Mouse (Mus musculus): Measurements from ENCODE around the gene Rcc1.

Gene Rcc1

DNA sequence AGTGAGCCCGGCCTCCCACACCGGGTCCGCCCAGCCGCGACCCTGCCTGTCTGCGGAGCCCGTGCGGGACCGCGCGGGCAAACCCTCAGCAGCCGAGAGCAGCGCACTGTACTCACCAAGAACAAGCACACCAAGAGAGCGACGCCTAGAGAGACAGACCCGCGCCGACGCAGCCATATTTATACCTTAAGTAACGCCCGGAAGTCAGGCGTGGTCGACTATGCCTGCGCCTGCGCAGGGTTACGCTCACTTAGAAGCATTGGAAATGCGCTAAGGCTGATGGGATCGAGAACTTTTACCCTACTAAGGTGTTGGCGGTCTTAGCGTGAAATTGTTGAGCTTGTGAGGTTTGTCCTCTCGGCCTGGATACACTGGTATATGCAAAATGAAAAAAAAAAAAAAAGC lies at the start of gene Rcc1:
Gene Rcc1 (minus strand): TSS at position 125 of the 405 bp plus-strand sequence.
- DNase-seq: peak; percentile 94

DNA sequence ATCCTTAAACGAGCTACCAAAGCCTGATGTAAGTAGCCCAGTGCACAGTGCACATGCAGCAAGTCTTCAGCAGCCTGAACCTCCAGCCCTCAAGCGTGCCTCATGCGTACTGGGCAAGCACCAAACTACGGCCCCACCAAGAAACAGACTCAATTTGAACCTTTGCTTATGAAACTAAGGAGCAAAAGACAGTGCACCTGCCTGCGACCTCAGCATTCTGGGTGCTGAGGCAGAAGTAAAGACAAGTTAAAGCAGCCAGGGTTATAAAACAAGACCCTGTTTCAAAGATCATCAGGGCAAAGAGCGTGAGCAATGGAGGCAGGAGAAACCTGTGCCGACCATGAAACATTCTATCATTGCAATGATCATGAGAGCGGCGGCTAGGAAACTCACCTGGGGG lies 47.6 kb upstream of the Rcc1 start:
- no peak for DNase-seq

DNA sequence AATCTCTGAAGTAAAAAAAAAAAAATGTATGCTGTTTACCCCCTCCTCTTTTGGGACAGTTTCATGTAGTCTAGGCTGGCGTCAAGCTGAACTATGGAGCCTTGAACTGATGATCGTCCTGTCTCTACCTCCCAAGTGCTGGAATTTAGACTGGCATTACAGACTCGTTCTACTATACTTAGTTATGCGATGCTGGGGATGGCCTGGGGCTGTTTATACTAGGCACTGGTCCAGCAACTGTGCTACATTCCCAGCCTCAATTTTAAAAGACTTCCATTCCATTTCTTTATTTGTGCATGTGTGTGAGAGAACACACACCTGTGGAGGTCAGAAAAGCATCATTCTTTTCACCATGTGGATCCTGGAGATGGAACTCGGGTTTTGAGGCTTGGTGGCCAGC lies 45.5 kb upstream of the Rcc1 start:
- peak in 1 of 2 experiments; percentile 35 for DNase-seq

DNA sequence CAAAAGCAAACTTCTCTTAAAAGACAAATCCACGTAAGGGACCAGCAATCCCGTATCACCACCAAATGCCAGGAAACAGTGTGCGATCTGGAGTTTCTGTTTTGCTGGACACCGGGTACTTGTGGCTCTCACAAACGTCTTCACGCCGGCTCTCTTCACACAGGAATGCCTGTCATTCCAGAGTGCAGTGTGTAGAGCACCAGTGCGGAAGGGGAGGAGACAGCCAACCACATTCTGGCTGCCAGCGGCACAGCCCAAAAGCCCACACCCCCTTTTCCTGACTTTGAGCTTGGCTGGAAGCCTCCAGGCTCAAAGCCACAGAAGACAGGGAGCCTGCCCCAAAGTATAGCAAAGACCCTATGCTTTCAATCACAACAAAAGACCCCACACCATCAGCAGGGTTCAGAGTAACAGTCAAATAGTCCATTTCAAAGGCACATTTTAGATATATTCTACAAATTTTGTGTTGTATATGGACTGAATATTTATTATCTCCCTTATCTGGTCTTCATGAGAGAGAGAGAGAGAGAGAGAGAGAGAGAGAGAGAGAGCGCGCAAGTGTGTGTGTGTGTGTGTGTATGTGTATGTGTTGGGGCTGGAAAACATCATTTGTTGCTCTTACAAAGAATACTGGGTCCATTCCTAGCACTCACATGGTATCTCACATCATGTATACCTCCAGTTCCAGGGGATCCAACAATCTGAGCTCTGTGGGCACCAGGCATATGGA lies 44.8 kb upstream of the Rcc1 start:
- peak; percentile 83 to 90 for DNase-seq

DNA sequence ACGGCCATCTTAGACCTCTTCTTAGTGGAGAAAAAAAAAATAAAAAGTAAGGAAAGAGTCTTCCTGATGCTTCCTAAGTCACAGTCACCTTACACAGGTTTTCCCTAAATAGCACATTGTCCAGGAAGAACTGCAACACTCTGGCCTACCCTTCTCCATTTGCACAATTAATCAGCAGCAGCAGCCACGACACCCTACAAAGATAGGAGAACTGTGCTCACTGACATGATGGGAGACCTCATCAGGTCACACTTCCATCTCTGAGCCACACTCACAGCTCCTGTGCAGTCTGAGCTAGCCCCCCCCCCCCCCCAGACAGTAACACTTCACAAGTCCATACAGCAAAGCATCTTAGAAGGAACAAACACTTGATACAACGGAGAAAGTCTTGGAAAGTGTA lies 43.7 kb upstream of the Rcc1 start:
- DNase-seq: no peak

DNA sequence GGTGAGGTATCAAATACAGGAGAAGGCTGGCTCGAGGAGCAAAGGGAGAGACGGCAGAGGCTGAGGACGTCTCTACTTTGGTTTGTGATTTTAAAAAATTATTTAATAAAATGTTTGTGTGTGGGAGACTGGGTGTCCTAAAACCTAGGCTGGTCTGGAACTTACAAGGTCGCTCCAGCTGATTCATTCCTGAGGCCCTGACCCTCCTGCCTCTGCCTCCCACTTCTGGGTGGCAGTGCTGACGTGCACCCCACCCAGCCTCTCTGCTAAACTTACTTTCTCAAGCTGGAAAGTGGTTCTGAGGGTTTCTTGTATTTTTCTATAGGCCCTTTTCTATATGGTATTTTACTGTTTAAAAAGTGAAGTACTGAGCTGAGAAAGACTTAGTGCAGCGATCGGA lies 42.8 kb upstream of the Rcc1 start:
- no peak for DNase-seq

DNA sequence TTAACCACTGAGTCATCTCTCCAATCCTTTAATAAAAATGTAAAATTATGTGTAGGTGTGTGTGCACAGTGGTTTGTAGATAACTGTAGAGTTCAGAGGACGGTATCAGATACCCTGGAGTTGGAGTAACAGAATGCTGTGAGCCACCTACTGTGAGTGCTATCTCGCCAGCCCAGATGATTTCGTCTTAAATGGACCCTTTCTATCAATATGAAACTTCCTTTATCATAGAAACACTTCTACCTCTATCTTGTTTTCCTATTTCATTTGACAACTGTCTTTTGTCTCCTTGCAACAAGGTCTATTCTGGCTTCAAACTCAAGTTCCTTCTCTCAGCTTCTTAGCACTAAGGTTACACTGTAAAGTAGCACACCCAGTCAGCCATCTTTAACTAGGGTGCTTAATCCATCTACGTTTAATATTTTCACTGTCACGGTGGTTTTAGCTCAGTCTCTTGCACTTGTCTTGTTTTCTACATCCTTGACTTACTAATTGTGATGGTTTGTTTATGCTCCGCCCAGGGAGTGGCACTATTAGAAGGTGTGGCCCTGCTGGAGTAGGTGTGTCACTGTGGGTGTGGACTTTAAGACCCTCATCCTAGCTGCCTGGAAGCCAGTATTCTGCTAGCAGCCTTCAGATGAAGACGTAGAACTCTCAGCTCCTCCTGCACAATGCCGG lies 37.8 kb upstream of the Rcc1 start:
- DNase-seq: no peak

DNA sequence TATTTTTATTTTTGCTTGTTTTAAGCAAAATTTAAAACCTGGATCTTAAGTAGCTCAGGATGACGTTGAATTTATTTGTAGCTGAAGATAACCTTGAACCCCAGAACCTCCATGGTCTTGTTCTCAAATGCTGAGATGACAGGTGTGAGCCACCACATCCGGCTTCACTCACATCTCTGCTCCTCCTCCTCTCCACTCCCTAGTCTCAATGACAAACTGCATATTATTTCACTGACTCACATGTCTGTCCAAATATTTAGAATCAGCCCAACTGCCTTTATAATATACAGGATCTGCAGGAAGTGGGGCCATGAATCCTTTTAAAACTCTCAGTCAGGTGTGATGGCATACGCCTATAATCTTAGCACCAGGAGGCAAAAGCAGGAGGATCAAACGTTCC lies 35.9 kb upstream of the Rcc1 start:
- no peak for DNase-seq

DNA sequence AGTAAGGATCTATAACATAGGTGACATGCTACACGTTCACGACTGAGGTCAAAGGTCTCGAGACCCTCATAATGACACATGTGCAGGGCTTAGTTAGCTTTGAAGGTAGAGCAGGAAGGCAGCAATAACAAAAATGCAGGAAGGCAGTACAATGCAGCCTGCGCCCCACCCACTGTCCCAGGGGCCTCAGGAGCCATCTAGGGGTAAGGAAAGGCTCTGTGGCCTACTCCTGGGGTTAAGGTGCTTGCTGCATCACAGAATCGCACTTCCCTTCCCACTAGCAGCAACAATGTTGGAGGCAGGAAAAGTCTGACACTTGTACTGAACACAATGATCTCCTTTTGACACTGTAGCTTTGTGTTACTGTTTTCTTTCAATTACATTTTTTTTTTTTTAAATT lies 34.2 kb upstream of the Rcc1 start:
- peak in 1 of 2 experiments; percentile 37 for DNase-seq

DNA sequence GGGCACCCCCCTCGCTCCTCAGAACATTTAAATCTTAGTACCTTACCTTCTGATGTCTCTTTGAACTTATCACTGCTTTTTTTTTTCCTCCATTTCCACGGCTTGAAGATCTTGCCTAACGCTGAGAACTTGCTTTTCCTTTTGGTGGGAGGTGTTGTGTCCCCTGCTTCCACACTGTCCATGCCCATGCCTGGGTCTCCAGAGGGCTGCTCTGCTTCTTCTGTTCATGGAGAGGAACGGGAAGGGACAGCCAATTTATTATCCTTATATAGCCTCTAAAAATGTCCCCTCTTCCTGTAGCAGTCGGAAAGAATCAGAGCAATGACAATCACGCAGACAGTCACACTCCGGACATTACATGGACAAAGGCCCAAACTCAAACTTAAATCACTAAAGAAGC lies 33.4 kb upstream of the Rcc1 start:
- no peak for DNase-seq

DNA sequence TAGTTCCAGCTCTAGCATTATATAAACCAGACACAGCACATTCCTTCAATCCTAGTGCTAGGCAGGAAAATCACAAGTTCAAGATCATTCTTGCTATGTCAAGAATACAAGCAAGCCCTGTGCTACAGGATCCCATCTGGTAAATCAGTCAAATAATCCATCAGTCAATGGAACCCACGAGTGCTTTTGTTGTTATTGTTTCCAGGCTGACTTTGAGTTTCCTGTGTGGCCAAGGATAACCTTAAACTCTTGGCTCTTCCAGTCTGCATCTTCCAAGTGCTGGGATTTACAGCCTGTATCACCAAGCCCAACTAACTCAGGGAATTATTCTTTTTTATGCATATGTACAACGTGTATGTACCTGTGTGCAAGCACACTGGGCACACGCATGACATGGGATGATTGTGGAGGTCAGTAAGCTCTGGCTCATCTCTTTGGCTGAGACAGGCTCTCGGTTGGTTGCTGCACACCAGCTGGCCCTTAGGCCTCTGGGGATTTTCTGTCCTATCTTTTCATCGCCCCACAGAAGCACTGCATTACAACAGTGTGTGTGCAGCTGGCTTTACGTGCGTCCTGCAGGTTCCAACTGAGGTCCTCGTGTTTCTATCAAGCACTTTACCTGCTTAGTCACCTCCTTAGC lies 32.5 kb upstream of the Rcc1 start:
- DNase-seq: no peak

DNA sequence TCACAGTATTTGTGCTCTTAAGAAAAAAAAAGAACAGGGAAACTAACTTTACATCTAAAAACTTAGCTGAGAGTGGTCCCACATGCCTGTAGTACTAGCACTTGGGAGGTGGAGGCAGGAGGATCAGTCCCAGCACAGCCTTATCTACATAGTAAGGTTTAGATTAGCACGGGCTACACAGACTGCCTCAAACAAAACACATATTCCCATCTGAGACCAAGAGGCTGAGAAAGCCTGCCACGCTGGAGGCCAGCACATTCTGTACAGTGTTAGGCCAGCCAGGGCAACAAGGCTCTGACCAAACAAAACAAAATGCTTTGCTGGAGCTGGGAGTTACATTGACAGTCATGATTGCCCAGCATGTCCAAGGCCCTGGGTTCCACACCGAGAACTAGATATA lies 30.1 kb upstream of the Rcc1 start:
- no peak for DNase-seq

DNA sequence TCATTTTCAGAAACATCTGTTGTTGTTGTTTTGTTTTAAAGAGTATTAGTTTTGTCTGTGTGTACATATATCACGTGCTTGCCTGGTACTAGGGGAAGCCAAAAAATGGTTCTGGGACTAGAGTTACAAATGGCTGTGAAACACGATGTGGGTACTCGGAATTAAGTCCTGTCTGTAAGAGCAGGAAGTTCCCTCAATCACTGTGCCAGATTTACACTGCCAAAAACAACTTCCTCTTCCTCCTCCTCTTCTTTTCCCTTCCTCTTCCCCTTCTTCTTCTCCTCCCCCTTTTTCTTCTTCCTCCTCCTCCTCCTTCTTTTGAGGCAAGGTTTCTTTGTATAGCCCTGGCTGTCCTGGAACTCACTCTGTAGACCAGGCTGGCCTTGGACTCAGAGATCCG lies 28.9 kb upstream of the Rcc1 start:
- no peak for DNase-seq

DNA sequence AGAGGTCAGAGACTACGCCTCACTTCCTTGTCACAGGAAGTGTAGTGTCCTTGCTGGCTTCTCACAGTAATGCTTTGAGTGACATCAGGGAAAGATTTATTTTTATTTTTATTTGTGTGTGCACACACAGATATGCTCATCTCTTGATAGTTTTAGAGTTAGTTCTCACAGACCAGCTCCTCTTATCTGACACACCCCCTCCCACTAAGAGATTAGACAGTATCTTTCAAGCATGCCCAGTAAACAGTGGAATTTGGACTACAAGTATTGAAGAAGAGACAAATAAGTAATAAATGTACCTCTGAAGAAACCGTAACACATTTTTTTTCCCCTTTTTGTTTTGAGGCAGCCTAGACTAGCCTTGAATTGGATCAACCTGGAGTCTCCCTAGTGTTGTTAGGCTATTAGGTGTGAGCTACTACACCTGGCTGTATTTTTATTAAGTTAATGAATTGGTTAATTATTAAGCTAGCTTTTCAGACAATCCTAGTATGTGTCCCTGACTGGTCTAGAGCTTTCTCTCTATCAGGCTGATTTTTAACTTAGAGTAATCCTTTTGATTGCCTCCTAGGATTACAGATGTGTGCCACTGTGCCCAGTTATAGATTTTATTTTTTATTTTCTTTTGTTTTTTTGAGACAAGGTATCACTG lies 27.7 kb upstream of the Rcc1 start:
- DNase-seq: no peak

DNA sequence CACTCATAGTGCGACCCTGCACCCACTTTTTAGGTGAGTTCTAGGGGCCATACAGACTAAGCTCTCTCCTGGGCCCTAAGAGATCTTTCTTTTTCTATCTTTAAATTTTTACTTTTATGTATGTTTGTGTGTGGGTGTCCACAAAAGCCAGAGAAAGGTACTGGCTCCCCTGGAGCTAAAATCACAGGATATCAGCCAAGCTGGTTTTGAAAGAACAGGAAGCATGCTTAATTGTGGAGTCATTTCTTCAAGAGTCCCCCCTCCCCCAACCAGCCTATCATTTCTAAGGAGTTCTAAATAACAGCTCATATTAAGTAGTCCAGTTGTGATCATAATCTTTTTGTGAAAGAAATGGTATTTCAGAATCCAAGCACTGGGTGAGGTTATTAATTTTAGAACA lies 20.4 kb upstream of the Rcc1 start:
- no peak for DNase-seq

DNA sequence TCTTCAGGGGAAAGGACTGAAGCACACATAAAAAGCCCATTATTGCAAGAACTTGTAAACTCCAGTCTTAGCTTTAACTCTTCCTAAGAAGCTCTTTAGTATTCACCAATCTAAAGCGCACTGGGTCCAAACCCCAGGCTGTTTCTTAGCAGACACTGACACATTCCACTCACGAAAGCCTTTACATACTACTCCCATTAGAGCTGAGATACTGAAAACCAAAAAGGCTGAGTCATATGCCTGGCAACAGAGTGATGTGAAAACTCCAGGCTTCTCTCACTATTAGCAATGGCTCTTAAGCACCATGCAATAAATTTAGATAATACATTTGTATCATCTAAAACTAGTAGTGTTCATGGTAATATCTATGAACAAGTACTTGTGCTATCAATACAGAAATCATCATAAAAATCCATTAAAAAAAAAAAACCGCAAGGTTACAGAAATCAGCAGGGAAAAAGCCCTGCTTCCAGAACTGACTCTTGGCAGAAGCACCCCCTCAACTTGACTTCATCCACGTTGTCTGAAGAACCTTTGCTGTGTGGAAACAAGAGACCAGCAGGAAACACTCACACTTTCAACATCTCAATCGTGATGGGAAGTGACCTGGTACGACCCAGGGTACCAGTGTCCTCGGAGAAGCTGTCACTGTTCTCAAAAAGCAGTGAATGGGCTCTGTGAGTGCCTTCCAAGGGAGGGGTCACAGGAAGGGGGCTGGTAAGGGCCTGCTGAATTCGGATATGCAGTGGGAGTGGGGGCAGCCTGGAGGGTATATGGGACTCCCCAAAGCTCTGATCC lies 16.7 kb upstream of the Rcc1 start:
- peak in 1 of 2 experiments; percentile 36 for DNase-seq

DNA sequence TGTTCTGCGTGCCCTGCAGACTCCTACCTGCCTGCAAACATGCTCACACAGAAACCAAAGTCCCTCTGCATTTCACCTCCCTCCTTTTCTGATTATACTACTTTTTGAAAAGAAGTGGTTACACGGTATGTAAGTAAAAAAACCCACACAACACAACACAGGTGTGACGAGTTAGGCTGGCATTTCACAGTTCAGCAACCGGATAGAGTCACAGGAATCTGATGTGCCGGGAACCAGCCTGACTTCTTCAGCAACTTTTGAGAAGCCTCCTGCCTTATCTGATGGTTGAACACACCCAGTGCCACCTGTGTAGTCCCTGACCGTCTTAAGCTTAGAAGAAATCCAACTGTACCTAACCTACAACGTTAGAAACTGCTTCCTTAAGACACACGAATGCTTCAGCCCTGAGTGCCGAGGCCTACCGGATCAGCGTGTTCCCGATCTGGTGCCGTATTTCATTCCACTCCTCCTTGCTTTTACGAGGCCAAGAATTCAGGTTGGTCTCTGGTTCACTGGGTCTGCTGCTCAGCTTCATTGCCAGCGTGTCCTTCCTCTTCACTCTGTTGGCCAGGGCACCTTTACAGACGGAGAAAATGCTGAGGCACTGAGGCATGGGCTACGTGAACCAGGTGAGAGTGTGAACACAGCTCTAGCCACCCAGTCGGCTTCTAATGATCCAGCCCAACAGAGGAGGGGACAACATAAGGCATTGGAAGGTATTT lies 14.2 kb upstream of the Rcc1 start:
- DNase-seq: no peak

DNA sequence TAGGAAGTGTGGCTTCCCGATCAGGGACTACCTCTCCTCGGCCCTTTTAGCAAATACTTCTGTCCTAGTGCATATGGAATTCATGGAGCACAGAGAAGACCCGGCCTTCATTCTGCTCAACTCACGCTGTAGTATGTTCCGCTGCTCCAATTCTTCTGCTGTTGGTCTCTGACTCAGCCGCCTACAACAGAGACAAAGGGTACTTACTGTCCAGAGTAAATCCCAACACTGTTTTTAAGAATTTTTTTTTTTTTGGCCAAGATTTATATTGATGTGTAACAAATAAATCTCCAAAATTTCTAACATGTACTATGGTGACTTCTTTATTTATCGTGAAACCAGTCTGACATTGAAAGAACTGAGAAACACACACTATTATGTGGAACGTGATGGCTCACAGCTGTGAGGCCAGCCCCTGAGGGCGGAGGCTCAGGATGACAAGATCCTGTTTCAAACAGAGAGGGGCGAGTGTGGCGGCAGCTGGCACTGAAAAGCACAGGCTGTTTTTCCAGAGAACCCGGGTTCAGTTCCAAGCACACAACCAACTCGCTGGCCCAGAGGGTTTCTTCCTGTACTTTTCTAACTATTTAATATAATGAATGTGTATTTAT lies 12.2 kb upstream of the Rcc1 start:
- peak; percentile 62 to 84 for DNase-seq

DNA sequence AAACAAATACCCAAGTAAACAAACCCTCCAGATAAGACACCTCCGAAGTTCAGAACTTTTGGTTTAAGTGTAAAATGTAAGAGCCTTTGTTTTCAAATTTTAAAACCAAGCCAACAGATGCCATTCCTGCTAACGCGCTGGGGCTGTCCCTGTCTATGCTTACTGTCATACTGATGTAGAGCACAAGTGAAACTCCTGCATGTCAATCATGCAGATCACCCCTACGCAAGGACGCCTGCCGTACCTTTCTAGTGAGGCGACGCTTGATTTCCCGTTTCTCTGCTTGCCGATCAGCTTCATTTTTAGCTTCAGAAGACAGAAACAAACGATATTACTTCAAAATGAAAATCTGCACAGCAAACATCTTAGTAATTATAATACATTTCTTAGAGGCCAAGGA lies 10.1 kb upstream of the Rcc1 start:
- no peak for DNase-seq

DNA sequence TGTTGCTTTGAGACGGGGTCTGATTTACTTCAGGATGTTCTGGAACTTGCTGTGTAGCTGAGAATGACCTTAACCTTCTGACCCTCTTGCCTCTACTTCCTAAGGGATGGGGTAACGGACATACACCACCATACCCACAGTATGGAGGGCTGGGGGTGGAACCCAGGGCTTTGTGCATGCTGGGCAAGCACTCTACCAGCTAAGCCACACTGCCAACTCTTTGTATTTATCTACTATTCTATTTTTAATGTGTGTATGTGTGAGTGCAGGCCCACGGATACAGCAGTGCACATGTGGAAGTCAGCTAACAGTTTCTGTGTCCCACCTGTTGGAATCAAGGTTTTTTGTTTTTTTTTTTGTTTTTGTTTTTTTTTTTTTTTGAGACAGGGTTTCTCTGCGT lies 6.1 kb upstream of the Rcc1 start:
- no peak for DNase-seq

DNA sequence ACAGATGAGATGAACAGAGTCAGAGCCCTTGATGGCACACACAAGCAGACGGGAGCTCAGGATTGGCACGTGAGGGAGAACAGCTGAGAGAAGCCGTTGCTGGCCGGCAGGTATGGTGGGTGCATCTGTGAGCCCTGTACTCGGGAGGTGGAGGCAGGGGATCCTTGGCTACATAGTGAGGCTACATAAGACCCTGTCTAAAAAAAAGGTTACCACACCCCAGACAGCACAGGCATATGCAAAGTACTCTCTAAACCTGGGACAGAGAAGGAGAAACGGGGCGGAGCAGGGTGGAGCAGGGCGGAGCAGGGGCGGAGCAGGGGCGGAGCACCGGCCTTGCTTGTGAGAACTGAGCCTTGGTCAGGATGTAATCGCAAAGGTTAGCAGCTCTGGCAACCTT lies 2.8 kb upstream of the Rcc1 start:
- peak; percentile 49 to 53 for DNase-seq

DNA sequence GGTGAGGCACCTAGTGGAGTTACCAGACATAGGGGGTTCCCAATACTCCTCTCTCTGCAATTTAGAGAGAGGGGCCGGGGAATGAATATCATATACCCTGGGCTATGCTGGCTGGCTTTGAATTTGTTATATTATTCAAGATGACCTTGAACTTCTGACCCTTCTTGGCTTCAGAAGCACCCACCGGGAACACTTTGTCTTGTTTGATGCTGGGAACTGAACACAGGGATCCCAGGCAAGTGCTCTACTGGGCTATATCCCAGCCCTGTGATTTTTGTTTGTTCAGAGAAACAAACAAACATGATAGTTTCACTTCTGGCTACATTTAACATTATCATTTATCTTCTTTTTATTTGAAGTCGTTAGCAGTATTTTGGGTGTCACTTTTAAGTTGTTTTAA lies 2.0 kb upstream of the Rcc1 start:
- DNase-seq: no peak

Data from lung, postnatal 4 days (tissue).